Mouse (Mus musculus): Measurements from ENCODE around the gene Tmem235. TPM values are rescaled to one million over a fixed set of nuclear protein-coding genes. Genes with fewer than 3 reads are reported as not detected.

Gene Tmem235
- total RNA-seq, 2 experiments from 2014 or later: 0.36 TPM; not detected in 1

- intact Hi-C loops (cut with DNase I): no loop called here
- DNase-seq (ENCODE audit: extremely low spot score in 1 of 2, low spot score in 2 of 2): no peak
These were observed 19.9 kb downstream of the Tmem235 start for GRCm38 (mm10) chr11:117880336-117880976.

- no peak for DNase-seq (ENCODE audit: extremely low spot score in 1 of 2, low spot score in 2 of 2)
- intact Hi-C loops (cut with DNase I): no loop called here
These were observed 20.4 kb downstream of the Tmem235 start for GRCm38 (mm10) chr11:117880977-117881358.

- DNase-seq (ENCODE audit: extremely low spot score in 1 of 2, low spot score in 2 of 2): peak in 1 of 2 experiments; percentile 64
- intact Hi-C loops (cut with DNase I): no loop called here
These were observed 21.2 kb downstream of the Tmem235 start for GRCm38 (mm10) chr11:117881787-117882186.

GRCm38 (mm10) chr11:117882208-117882607, 21.7 kb downstream of the Tmem235 start:
- intact Hi-C loops (cut with DNase I): no loop called here

GRCm38 (mm10) chr11:117886000-117886399, 25.4 kb downstream of the Tmem235 start:
- DNase-seq (ENCODE audit: extremely low spot score in 1 of 2, low spot score in 2 of 2): no peak
- intact Hi-C loops (cut with DNase I): no loop called here

More at GRCm38 (mm10) chr11:117882208-117882607, 21.7 kb downstream of the Tmem235 start:
- peak in 1 of 2 experiments; percentile 32 for DNase-seq (ENCODE audit: extremely low spot score in 1 of 2, low spot score in 2 of 2)

GRCm38 (mm10) chr11:117888168-117888852, 27.8 kb downstream of the Tmem235 start:
- DNase-seq (ENCODE audit: extremely low spot score in 1 of 2, low spot score in 2 of 2): no peak
- intact Hi-C loops (cut with DNase I): no loop called here

GRCm38 (mm10) chr11:117888853-117889822, 28.6 kb downstream of the Tmem235 start:
- intact Hi-C loops (cut with DNase I): no loop called here
- peak in 1 of 2 experiments; percentile 64 for DNase-seq (ENCODE audit: extremely low spot score in 1 of 2, low spot score in 2 of 2)

- DNase-seq (ENCODE audit: extremely low spot score in 1 of 2, low spot score in 2 of 2): no peak
- intact Hi-C loops (cut with DNase I): no loop called here
These were observed 29.4 kb downstream of the Tmem235 start for GRCm38 (mm10) chr11:117889887-117890340.

- intact Hi-C loops (cut with DNase I): no loop called here
- DNase-seq (ENCODE audit: extremely low spot score in 1 of 2, low spot score in 2 of 2): peak in 1 of 2 experiments; percentile 57
These were observed 30.1 kb downstream of the Tmem235 start for GRCm38 (mm10) chr11:117890519-117891282.

- intact Hi-C loops (cut with DNase I): no loop called here
- DNase-seq (ENCODE audit: extremely low spot score in 1 of 2, low spot score in 2 of 2): no peak
These were observed 31.1 kb downstream of the Tmem235 start for GRCm38 (mm10) chr11:117891581-117892175.

GRCm38 (mm10) chr11:117892199-117892598, 31.6 kb downstream of the Tmem235 start:
- DNase-seq (ENCODE audit: extremely low spot score in 1 of 2, low spot score in 2 of 2): no peak
- intact Hi-C loops (cut with DNase I): no loop called here

GRCm38 (mm10) chr11:117894676-117895075, 34.1 kb downstream of the Tmem235 start:
- no peak for DNase-seq (ENCODE audit: extremely low spot score in 1 of 2, low spot score in 2 of 2)
- intact Hi-C loops (cut with DNase I): no loop called here

GRCm38 (mm10) chr11:117896533-117896932, 36.0 kb downstream of the Tmem235 start:
- intact Hi-C loops (cut with DNase I): no loop called here
- no peak for DNase-seq (ENCODE audit: extremely low spot score in 1 of 2, low spot score in 2 of 2)

- DNase-seq (ENCODE audit: extremely low spot score in 1 of 2, low spot score in 2 of 2): no peak
- intact Hi-C loops (cut with DNase I): no loop called here
These were observed 41.7 kb downstream of the Tmem235 start for GRCm38 (mm10) chr11:117902282-117902681.

GRCm38 (mm10) chr11:117904442-117904841, 43.9 kb downstream of the Tmem235 start:
- intact Hi-C loops (cut with DNase I): no loop called here
- no peak for DNase-seq (ENCODE audit: extremely low spot score in 1 of 2, low spot score in 2 of 2)

- intact Hi-C loops (cut with DNase I): no loop called here
- no peak for DNase-seq (ENCODE audit: extremely low spot score in 1 of 2, low spot score in 2 of 2)
These were observed 48.8 kb downstream of the Tmem235 start for GRCm38 (mm10) chr11:117909337-117909736.

- intact Hi-C loops (cut with DNase I): loop anchor here (5.0 kb wide), 1 partner anchor 54 kb away; no protein-coding TSS in a partner anchor
- peak; percentile 44 to 87 for DNase-seq (ENCODE audit: extremely low spot score in 1 of 2, low spot score in 2 of 2)
These were observed 52.3 kb downstream of the Tmem235 start for GRCm38 (mm10) chr11:117912684-117913352.
